Mouse (Mus musculus): Measurements from ENCODE around the gene Hlf. TPM values are rescaled to one million over a fixed set of nuclear protein-coding genes. Genes with fewer than 3 reads are reported as not detected.

Hlf gene
- polyA plus RNA-seq, 1 experiment from 2014 or later: 3.1 TPM

GRCm38 (mm10) chr11:90352696-90353095 is 38.0 kb downstream of the Hlf start:
- no peaks in the 10 kb centered on the region for H3K36me3 ChIP-seq
- H3K9me3 ChIP-seq: no peaks in the 10 kb centered on the region
- H3K9ac ChIP-seq: no peak overlapping the region
- no peak for ATAC-seq (ENCODE audit: insufficient number of reproducible peaks, low FRiP score, low TSS enrichment, low read depth)
- H3K4me1 ChIP-seq: peaks cover 29% of the 10 kb centered on the region
- 76% methylated on average over 7 of the region's 7 CpGs for whole genome bisulfite sequencing
- H3K27me3 ChIP-seq: no peaks in the 10 kb centered on the region
- no peak overlapping the region for H3K27ac ChIP-seq
- no peak overlapping the region for H3K4me3 ChIP-seq
- no peak overlapping the region for H3K4me2 ChIP-seq

DNA sequence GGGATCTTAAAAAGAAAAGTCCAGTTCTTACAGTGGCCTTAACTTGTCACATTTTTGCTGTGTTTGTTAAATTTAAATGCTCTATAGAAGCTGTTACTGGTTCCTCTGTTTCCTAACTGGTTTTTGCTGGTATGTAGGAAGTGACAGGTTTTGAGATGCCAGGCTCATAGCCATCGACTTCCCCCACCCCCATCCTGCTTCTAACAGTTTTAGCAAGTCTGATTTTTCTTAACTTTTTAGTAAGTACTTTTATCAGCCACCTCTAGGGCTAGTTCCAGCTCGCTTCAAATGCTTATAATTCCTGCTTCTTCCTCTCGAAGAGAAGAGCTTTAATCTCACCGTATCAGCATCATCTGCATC is 40.6 kb downstream of the Hlf start:
- Histone ChIP-seq H3K27me3 (no peaks in the 10 kb centered on the region), H3K4me3 (no peak overlapping the region), H3K27ac (no peak overlapping the region), H3K4me2 (no peak overlapping the region), H3K9ac (no peak overlapping the region), H3K9me3 (no peaks in the 10 kb centered on the region), H3K4me1 (peaks cover 4% of the 10 kb centered on the region), H3K36me3 (no peaks in the 10 kb centered on the region)
- no peak for ATAC-seq (ENCODE audit: insufficient number of reproducible peaks, low FRiP score, low TSS enrichment, low read depth)
- 50% methylated on average over 4 of the region's 4 CpGs for WGBS

- Histone ChIP-seq H3K27me3 (no peaks in the 10 kb centered on the region), H3K4me3 (no peak overlapping the region), H3K27ac (no peak overlapping the region), H3K4me2 (no peak overlapping the region), H3K36me3 (no peaks in the 10 kb centered on the region), H3K9me3 (no peaks in the 10 kb centered on the region), H3K9ac (no peak overlapping the region), H3K4me1 (no peaks in the 10 kb centered on the region)
- 79% methylated on average over 6 of the region's 6 CpGs for WGBS
- ATAC-seq (ENCODE audit: insufficient number of reproducible peaks, low FRiP score, low TSS enrichment, low read depth): no peak
Observed at GRCm38 (mm10) chr11:90349486-90350152, 41.1 kb downstream of the Hlf start.

DNA sequence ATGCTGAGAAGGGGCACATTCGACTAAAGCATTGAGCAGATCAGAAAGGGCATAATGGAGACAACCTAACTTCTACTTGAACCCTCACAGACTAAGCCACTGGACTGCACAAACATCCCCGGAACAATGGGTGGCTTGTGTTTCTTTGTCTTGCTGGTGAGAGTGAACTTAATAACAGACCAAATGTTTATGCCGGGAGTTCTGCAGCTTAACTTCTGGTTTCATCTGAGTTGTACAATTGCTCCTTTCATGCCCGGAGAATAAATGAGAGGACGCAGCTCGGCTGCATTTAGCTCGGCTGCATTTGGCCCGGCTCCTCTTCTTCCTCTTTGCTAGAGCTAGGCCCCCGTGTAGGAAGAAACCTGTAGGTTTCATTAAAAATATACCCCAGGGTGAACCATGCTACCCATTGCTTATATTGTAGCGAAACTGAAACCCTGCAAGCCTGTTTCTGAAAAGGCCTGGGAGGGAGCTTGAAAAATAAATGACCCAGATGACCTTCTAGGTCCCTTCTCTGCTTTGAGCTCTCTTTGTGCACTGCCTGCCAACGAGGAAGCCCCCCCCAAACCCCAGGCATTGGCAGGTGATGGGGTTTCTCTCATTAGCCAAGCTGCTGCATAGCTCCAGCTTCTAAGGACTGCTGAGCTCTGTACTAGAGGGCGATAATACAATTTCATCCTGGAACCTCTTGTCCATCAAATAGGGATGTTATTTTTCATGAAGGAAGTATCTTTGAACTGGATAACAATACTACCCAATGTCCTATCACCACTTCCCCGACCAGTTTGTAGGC is 42.8 kb downstream of the Hlf start:
- H3K27me3 ChIP-seq: no peaks in the 10 kb centered on the region
- WGBS: 52% methylated on average over 13 of the region's 13 CpGs

DNA sequence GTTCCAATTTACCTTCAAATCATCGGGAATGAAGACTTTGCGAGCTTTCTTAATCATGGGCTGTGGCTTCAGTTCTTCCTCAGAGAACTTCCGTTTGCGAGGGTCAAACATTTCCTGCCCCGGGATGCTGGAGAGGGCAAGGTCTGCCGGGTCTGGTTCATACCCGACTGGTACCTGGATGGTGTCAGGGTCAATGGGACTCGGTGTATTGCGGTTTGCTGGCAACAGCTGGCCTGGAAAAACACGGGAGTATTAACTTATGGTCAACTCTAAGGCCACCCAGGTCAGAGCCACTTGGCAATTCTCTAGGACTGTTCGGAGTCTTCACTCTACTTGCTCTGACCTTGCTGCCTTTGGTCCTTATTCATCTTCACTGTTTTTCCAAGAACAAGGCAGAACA is 44.9 kb downstream of the Hlf start:
- Histone ChIP-seq H3K9me3 (no peaks in the 10 kb centered on the region), H3K27me3 (no peaks in the 10 kb centered on the region), H3K27ac (no peak overlapping the region), H3K36me3 (no peaks in the 10 kb centered on the region), H3K4me2 (no peak overlapping the region), H3K9ac (no peak overlapping the region), H3K4me3 (no peak overlapping the region), H3K4me1 (no peaks in the 10 kb centered on the region)
- no peak for ATAC-seq (ENCODE audit: insufficient number of reproducible peaks, low FRiP score, low TSS enrichment, low read depth)
- WGBS: 90% methylated on average over 11 of the region's 11 CpGs

More for the DNA sequence above, 42.8 kb downstream of the Hlf start:
- H3K27ac ChIP-seq: no peak overlapping the region
- no peak overlapping the region for H3K4me2 ChIP-seq
- H3K9ac ChIP-seq: no peak overlapping the region
- H3K9me3 ChIP-seq: no peaks in the 10 kb centered on the region
- ATAC-seq (ENCODE audit: insufficient number of reproducible peaks, low FRiP score, low TSS enrichment, low read depth): no peak
- H3K36me3 ChIP-seq: no peaks in the 10 kb centered on the region
- no peaks in the 10 kb centered on the region for H3K4me1 ChIP-seq
- H3K4me3 ChIP-seq: no peak overlapping the region

DNA sequence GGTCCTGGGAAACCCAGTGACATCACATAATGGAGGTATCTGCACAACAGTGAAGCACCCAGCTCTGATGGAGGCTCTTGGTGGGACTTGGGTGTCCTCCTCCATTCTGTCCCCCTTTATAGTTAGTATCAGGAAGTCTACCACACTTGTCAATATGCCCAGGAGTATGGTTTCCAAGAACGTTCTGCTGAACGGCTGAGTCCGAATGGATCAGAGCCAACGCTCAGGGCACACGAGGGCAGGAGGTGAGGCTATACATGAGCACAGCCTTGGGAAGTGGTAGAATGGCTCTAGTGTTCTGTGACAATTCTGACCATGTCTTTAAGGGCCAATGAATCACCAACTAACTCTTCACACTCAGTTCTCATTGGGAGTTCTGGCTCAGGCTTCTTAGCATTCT is 47.8 kb downstream of the Hlf start:
- WGBS: 84% methylated on average over 5 of the region's 5 CpGs
- H3K9ac ChIP-seq: no peak overlapping the region
- H3K27me3 ChIP-seq: no peaks in the 10 kb centered on the region
- no peak for ATAC-seq (ENCODE audit: insufficient number of reproducible peaks, low FRiP score, low TSS enrichment, low read depth)
- H3K4me1 ChIP-seq: no peaks in the 10 kb centered on the region
- H3K4me3 ChIP-seq: no peak overlapping the region
- H3K4me2 ChIP-seq: no peak overlapping the region
- H3K9me3 ChIP-seq: no peaks in the 10 kb centered on the region
- no peak overlapping the region for H3K27ac ChIP-seq
- H3K36me3 ChIP-seq: no peaks in the 10 kb centered on the region

DNA sequence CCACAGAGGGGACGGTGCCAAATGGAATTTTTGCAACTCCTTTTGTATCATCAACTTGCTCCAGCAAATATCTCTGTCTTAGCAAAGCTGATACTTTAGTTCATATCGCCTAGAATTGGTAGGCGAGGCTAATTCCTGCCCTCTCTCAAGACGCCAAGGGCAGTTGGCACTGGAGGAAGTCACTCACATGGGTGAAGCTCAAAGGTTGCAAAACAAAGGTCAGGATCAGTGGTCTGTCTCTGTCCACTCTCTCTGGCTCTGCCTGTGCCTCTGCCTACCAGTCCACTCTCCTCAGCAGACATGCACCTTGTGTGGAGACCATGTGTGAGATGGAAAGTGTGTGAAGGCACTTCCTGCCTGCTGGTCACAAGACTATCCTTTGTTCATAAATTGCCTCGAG is 48.4 kb downstream of the Hlf start:
- Histone ChIP-seq H3K27me3 (no peaks in the 10 kb centered on the region), H3K36me3 (no peaks in the 10 kb centered on the region), H3K4me3 (no peak overlapping the region), H3K4me1 (no peaks in the 10 kb centered on the region), H3K4me2 (no peak overlapping the region), H3K27ac (no peak overlapping the region), H3K9ac (no peak overlapping the region), H3K9me3 (no peaks in the 10 kb centered on the region)
- ATAC-seq (ENCODE audit: insufficient number of reproducible peaks, low FRiP score, low TSS enrichment, low read depth): no peak
- 76% methylated on average over 5 of the region's 5 CpGs for WGBS

DNA sequence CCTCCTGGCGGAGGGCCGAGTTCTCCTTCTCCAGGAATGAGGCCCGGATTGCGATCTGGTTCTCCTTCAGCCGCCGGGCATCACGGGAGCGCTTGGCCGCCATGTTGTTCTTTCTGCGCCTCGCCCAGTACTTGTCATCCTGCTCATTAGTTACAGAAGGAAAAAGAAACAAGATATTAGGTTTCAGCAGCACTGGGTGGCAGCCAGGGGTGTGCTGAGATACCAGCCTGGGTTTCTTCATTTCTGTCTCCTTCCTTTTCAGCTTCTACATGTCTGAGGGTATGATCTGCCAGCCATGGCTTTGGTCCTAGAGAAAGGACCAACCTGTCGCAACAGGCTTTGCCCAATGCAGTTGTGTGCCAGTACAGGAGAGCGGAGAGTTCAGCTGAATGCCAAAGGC is 49.9 kb downstream of the Hlf start:
- no peak for ATAC-seq (ENCODE audit: insufficient number of reproducible peaks, low FRiP score, low TSS enrichment, low read depth)
- Histone ChIP-seq H3K9ac (no peak overlapping the region), H3K4me1 (no peaks in the 10 kb centered on the region), H3K27me3 (no peaks in the 10 kb centered on the region), H3K4me3 (no peak overlapping the region), H3K27ac (no peak overlapping the region), H3K4me2 (no peak overlapping the region), H3K36me3 (no peaks in the 10 kb centered on the region), H3K9me3 (no peaks in the 10 kb centered on the region)
- 96% methylated on average over 13 of the region's 13 CpGs for WGBS

GRCm38 (mm10) chr11:90334816-90335215 is 55.9 kb downstream of the Hlf start:
- Histone ChIP-seq H3K4me3 (no peak overlapping the region), H3K27ac (no peak overlapping the region), H3K4me1 (no peaks in the 10 kb centered on the region), H3K36me3 (no peaks in the 10 kb centered on the region), H3K27me3 (no peaks in the 10 kb centered on the region), H3K9me3 (no peaks in the 10 kb centered on the region), H3K9ac (no peak overlapping the region), H3K4me2 (no peak overlapping the region)
- no peak for ATAC-seq (ENCODE audit: insufficient number of reproducible peaks, low FRiP score, low TSS enrichment, low read depth)
- 38% methylated on average over 1 of the region's 1 CpGs for WGBS

GRCm38 (mm10) chr11:90332737-90333136 is 58.0 kb downstream of the Hlf start:
- Histone ChIP-seq H3K4me3 (no peak overlapping the region), H3K4me2 (no peak overlapping the region), H3K9me3 (no peaks in the 10 kb centered on the region), H3K27ac (no peak overlapping the region), H3K27me3 (no peaks in the 10 kb centered on the region), H3K36me3 (no peaks in the 10 kb centered on the region), H3K4me1 (no peaks in the 10 kb centered on the region), H3K9ac (no peak overlapping the region)
- WGBS: 76% methylated on average over 4 of the region's 4 CpGs
- no peak for ATAC-seq (ENCODE audit: insufficient number of reproducible peaks, low FRiP score, low TSS enrichment, low read depth)

DNA sequence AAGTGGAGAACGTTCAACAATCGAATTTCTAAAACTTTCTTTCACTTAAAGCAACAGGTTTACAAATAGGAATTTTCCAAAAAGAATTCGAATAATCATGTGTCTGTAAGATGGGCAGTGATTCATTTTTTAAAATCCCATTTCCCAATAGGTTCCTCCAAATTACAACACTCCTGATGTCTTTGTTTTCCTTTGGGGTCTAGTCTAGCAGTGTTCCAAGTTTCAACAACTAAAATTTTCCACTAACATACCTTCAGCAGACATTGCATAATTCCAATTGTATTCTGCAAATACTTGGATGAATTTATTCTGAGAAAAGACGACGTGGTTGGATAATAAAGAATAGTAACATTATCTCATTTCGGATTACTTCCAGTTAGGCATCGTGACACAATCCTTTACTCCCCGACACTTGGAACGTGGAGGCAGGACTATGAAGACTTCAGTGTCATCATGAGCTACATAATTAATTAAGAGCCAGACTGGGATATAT is 60.4 kb downstream of the Hlf start:
- no peak for ATAC-seq (ENCODE audit: insufficient number of reproducible peaks, low FRiP score, low TSS enrichment, low read depth)
- Histone ChIP-seq H3K36me3 (no peaks in the 10 kb centered on the region), H3K27ac (no peak overlapping the region), H3K9me3 (no peaks in the 10 kb centered on the region), H3K9ac (no peak overlapping the region), H3K4me3 (no peak overlapping the region), H3K4me2 (no peak overlapping the region), H3K27me3 (no peaks in the 10 kb centered on the region), H3K4me1 (no peaks in the 10 kb centered on the region)
- WGBS: 78% methylated on average over 9 of the region's 9 CpGs

- Histone ChIP-seq H3K36me3 (no peaks in the 10 kb centered on the region), H3K4me3 (no peak overlapping the region), H3K4me2 (no peak overlapping the region), H3K27me3 (no peaks in the 10 kb centered on the region), H3K9ac (no peak overlapping the region), H3K9me3 (no peaks in the 10 kb centered on the region), H3K4me1 (no peaks in the 10 kb centered on the region), H3K27ac (peak overlapping the region; percentile 50; the same call in 1 of the 2 replicates)
- WGBS: 55% methylated on average over 1 of the region's 1 CpGs
- no peak for ATAC-seq (ENCODE audit: insufficient number of reproducible peaks, low FRiP score, low TSS enrichment, low read depth)
Observed at GRCm38 (mm10) chr11:90326836-90327235, 63.9 kb downstream of the Hlf start.
